Mouse (Mus musculus): ENCODE data around the gene Ccdc177. TPM values are rescaled to one million over a fixed set of nuclear protein-coding genes. Genes with fewer than 3 reads are reported as not detected.

Ccdc177 gene
- polyA plus RNA-seq, 1 experiment from 2014 or later: 0.06 TPM

DNA sequence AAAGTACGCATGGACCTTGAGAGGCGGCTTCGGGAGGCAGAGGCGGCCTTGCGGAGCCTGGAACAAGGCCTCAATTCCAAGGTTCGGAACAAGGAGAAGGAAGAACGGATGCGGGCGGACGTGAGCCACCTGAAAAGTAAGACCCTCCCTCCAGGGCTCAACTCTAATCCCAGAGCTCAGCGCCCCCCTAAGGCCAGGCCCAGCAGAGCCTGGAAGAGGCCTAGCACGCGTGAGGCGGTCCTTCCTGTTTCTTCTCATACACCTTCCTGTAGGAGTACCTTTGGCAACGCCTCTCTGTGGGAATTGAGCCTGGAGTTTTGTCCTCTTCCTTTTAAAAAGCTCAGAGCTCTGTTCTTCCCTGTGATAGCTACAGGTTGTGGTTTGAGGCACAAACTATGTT lies 39.0 kb downstream of the Ccdc177 start:
- Histone ChIP-seq H3K4me1 (no peaks in the 10 kb centered on the region), H3K36me3 (no peaks in the 10 kb centered on the region), H3K4me3 (no peak overlapping the region), H3K27ac (no peak overlapping the region; the same call in 1 of the 2 replicates), H3K27me3 (ENCODE audit: low read depth, poor library complexity, severe bottlenecking) (no peaks in the 10 kb centered on the region), H3K9me3 (replicated peaks) (no peaks in the 10 kb centered on the region)
- DNase-seq (ENCODE audit: low spot score): no peak
- WGBS: 84% methylated on average over 15 of the region's 15 CpGs

DNA sequence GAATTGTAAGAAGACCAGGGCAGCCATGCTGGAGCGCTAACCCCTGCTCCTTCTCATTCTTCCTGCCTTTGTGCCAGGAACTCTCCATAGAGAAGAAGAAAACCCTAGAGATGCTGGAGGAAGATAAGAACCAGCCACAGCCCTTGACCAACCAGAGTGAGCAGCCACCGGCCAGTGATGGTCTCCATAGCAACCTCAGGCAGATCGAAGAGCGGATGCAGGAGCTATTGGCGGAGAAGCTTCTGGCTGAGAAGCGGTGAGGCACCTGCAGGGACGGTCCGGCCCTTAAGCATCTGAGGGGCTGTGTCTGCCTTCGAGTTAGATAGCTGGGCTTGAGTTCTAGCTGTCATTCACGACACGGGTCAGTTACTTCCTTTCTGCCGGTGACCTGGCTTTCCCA lies 40.0 kb downstream of the Ccdc177 start:
- 81% methylated on average over 12 of the region's 12 CpGs for WGBS
- no peak overlapping the region for H3K4me3 ChIP-seq
- no peaks in the 10 kb centered on the region for H3K27me3 ChIP-seq (ENCODE audit: low read depth, poor library complexity, severe bottlenecking)
- H3K27ac ChIP-seq: no peak overlapping the region
- no peaks in the 10 kb centered on the region for H3K4me1 ChIP-seq
- H3K36me3 ChIP-seq: no peaks in the 10 kb centered on the region
- no peaks in the 10 kb centered on the region for H3K9me3 ChIP-seq (replicated peaks)
- no peak for DNase-seq (ENCODE audit: low spot score)

GRCm38 (mm10) chr12:80719141-80719540 lies 41.3 kb downstream of the Ccdc177 start:
- no peaks in the 10 kb centered on the region for H3K9me3 ChIP-seq (replicated peaks)
- 95% methylated on average over 2 of the region's 2 CpGs for WGBS

DNA sequence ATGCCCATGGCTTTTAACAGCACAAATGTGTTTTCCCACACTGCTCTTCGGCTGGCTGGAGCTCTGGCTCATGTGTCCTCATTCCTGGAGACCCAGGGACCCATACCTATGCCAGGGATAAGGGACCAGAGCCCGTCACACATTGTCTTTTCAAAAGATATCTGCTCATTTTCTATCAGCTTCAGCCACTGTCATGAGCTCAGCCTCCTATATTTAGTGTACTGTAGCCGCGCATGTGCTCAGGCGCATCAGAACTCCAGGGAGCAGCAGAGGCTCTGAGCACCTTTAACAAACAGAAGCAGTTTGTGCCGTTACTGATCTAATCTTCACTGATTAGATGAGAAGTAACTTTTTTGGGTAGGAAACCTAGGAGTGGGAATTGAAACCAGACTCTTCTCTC lies 44.6 kb downstream of the Ccdc177 start:
- no peaks in the 10 kb centered on the region for H3K9me3 ChIP-seq (replicated peaks)
- H3K36me3 ChIP-seq: no peaks in the 10 kb centered on the region
- no peak overlapping the region for H3K4me3 ChIP-seq
- no peaks in the 10 kb centered on the region for H3K4me1 ChIP-seq
- WGBS: 76% methylated on average over 6 of the region's 6 CpGs
- H3K27me3 ChIP-seq (ENCODE audit: low read depth, poor library complexity, severe bottlenecking): no peaks in the 10 kb centered on the region
- no peak for DNase-seq (ENCODE audit: low spot score)
- no peak overlapping the region for H3K27ac ChIP-seq

More at GRCm38 (mm10) chr12:80719141-80719540, 41.3 kb downstream of the Ccdc177 start:
- no peak for DNase-seq (ENCODE audit: low spot score)
- no peak overlapping the region for H3K4me3 ChIP-seq
- no peak overlapping the region for H3K27ac ChIP-seq
- H3K4me1 ChIP-seq: no peaks in the 10 kb centered on the region
- no peaks in the 10 kb centered on the region for H3K27me3 ChIP-seq (ENCODE audit: low read depth, poor library complexity, severe bottlenecking)
- no peaks in the 10 kb centered on the region for H3K36me3 ChIP-seq

DNA sequence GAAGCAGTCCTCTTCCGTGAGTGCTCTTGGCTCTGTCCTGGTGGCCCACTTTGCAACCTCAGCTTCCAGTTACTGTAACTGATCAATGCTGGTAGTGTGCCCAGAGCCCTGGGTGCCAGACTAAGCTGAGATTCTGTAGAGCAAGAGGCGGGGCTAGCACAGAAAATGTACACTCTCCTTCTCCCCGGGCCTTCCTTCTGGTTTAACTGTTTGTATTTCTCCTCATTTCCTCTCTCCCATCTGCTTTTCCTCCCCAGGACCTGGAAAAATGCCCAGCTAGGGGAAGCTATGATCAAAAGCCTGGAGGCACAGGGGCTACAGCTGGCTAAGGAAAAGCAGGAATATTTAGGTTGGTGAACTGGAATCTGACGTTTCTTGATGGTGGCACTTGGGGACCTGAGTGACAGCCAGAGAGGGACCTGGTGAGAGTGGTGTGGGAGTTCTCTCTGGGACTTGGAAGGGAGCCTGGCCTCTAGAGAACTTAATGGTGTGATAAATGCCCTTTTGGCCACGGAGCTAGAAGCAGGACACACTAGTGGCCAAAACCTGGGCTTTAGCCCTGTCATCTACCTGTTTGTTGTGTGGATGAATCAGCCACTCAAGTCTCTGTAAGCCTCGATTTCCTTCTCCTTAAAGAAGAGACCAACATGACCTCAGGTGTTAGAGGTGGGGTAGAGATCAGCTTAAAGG lies 53.4 kb downstream of the Ccdc177 start:
- Histone ChIP-seq H3K9me3 (replicated peaks) (no peaks in the 10 kb centered on the region), H3K36me3 (no peaks in the 10 kb centered on the region), H3K4me1 (peaks cover 12% of the 10 kb centered on the region), H3K4me3 (no peak overlapping the region), H3K27ac (no peak overlapping the region), H3K27me3 (ENCODE audit: low read depth, poor library complexity, severe bottlenecking) (0 out of 2 replicates have a peak, but pooled peaks cover 8% of the 10 kb centered on the region)
- DNase-seq (ENCODE audit: low spot score): no peak
- 59% methylated on average over 6 of the region's 6 CpGs for WGBS

- H3K4me3 ChIP-seq: no peak overlapping the region
- no peaks in the 10 kb centered on the region for H3K36me3 ChIP-seq
- H3K4me1 ChIP-seq: peaks cover 12% of the 10 kb centered on the region
- no peaks in the 10 kb centered on the region for H3K9me3 ChIP-seq (replicated peaks)
- DNase-seq (ENCODE audit: low spot score): no peak
- H3K27ac ChIP-seq: no peak overlapping the region
- WGBS: 56% methylated on average over 11 of the region's 11 CpGs
- H3K27me3 ChIP-seq (ENCODE audit: low read depth, poor library complexity, severe bottlenecking): 0 out of 2 replicates have a peak, but pooled peaks cover 8% of the 10 kb centered on the region
These were observed 54.1 kb downstream of the Ccdc177 start for GRCm38 (mm10) chr12:80706208-80706914.

Other genes with a start within 250 kb of the Ccdc177 start
- 5.1 and 6.1 TPM in 2 replicates for gene Galnt16, start 242.4 kb downstream of the Ccdc177 start, polyA plus RNA-seq (2016; fragmentation: Nextera tagmentation; extraction: Ambion mirVana)
- 24.7 and 26.0 TPM in 2 replicates for gene Slc39a9, start 116.8 kb downstream of the Ccdc177 start, polyA plus RNA-seq (2016; fragmentation: Nextera tagmentation; extraction: Ambion mirVana)
- 520 and 554 TPM in 2 replicates for gene Erh, start 116.3 kb downstream of the Ccdc177 start, polyA plus RNA-seq (2016; fragmentation: Nextera tagmentation; extraction: Ambion mirVana)
- gene Plekhd1, start 68.1 kb downstream of the Ccdc177 start, polyA plus RNA-seq (2016; fragmentation: Nextera tagmentation; extraction: Ambion mirVana): 0.13 TPM in 2 replicates
- gene Susd6, start 29.8 kb upstream of the Ccdc177 start, polyA plus RNA-seq (2016; fragmentation: Nextera tagmentation; extraction: Ambion mirVana): 10.0 and 12.0 TPM in 2 replicates
- gene Srsf5, start 184.8 kb upstream of the Ccdc177 start, polyA plus RNA-seq (2016; fragmentation: Nextera tagmentation; extraction: Ambion mirVana): 411 and 501 TPM in 2 replicates
- 0.40 and 0.68 TPM in 2 replicates for gene Slc10a1, start 208.0 kb upstream of the Ccdc177 start, polyA plus RNA-seq (2016; fragmentation: Nextera tagmentation; extraction: Ambion mirVana)

Measured in limb, embryonic 10.5 days (tissue).